Mouse (Mus musculus) neural tube, embryonic 11.5 days (tissue): Measurements from ENCODE around the gene Tmem63c. TPM values are rescaled to one million over a fixed set of nuclear protein-coding genes. Genes with fewer than 3 reads are reported as not detected.

Experiments
- ATAC-seq: fragments of 200-750 bp; cut with Nextera tagmentation; 2 replicates; pipeline ENCODE4 v1.8.0; 2017; ENCODE audit warnings: moderate number of reproducible peaks, mild to moderate bottlenecking, moderate TSS enrichment, moderate library complexity; ENCODE audit not compliant: insufficient read depth, low FRiP score, low TSS enrichment
- DNase-seq: peaks from one replicate; pipeline ENCODE4 v3.0.0-alpha.2; 2015; ENCODE audit warnings: low spot score
- H3K27ac ChIP-seq: fragments of 300-500 bp; sonication (generic); 2 replicates; pipeline ENCODE4 v1.5.1; 2014; ENCODE audit warnings: low read depth, mild to moderate bottlenecking, low read length
- H3K27me3 ChIP-seq: fragments of 300-500 bp; sonication (generic); 2 replicates; pipeline ENCODE4 v1.6.1; 2014; ENCODE audit warnings: mild to moderate bottlenecking, low read length, mixed read lengths; ENCODE audit not compliant: control insufficient read depth, insufficient read depth
- H3K36me3 ChIP-seq: fragments of 300-500 bp; sonication (generic); 2 replicates; pipeline ENCODE4 v1.6.1; 2014; ENCODE audit warnings: mild to moderate bottlenecking, low read length, moderate library complexity, mixed read lengths; ENCODE audit not compliant: control insufficient read depth, insufficient read depth
- H3K4me1 ChIP-seq: fragments of 300-500 bp; sonication (generic); 2 replicates; pipeline ENCODE4 v1.6.1; 2014; ENCODE audit warnings: low read length, mixed read lengths; ENCODE audit not compliant: control insufficient read depth, insufficient read depth
- H3K4me2 ChIP-seq: fragments of 300-500 bp; sonication (generic); 2 replicates; pipeline ENCODE4 v1.6.1; 2014; ENCODE audit warnings: low read depth, mild to moderate bottlenecking, moderate library complexity
- H3K4me3 ChIP-seq: fragments of 300-500 bp; sonication (generic); 2 replicates; pipeline ENCODE4 v1.5.1; 2014; ENCODE audit warnings: low read depth, low read length
- H3K9ac ChIP-seq: fragments of 300-500 bp; sonication (generic); 2 replicates; pipeline ENCODE4 v1.6.1; 2014; ENCODE audit warnings: mild to moderate bottlenecking, low read length
- H3K9me3 ChIP-seq: fragments of 300-500 bp; sonication (generic); 2 replicates; pipeline ENCODE4 v1.6.1; 2016; ENCODE audit warnings: low read length; ENCODE audit not compliant: control insufficient read depth
- WGBS: fragments of 180-500 bp; shearing (Covaris S2); extraction: QIAGEN DNeasy Blood & Tissue Kit; methylation state at CpG from one replicate; pipeline ENCODE4 v1.1.7; 2014; 5-methylcytosine and 5-hydroxymethylcytosine counted together
- polyA plus RNA-seq: library from polyadenylated mRNA; unstranded; fragments of >200 nt; fragmentation: Nextera tagmentation; extraction: Ambion mirVana; gene quantifications from 2 replicates; pipeline ENCODE4 v1.2.1, GENCODE M21; 2014

The Tmem63c gene
- polyA plus RNA-seq, 1 experiment from 2014 or later, result 0.74 TPM

DNA sequence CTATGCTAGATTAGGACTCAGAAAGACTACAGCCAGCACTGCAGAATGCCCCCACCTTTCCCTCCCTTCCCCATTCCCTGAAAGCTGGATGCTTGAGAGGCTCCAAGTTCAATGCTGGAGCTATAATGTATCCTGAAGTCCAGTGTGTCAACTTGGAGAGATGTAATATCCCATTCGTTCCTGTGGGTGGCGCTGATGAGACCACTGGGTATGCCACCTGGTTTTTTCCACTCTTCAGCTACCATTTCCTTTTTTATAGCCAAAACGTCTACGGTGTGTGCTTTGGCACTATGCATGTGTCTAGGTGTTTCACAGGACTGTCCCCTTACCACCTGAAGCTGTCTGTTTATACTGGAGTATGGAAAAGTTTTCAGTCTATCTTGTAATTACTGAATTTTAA, 67.2 kb downstream of the Tmem63c start:
- 48% methylated on average over 4 of the region's 4 CpGs for WGBS
- H3K36me3 ChIP-seq, result no peaks in the 10 kb centered on the region
- DNase-seq, result no peak
- H3K9ac ChIP-seq, result no peak overlapping the region
- no peaks in the 10 kb centered on the region for H3K9me3 ChIP-seq
- no peaks in the 10 kb centered on the region for H3K27me3 ChIP-seq
- H3K4me2 ChIP-seq, result no peak overlapping the region
- no peak for ATAC-seq
- H3K27ac ChIP-seq, result no peak overlapping the region
- H3K4me1 ChIP-seq, result no peaks in the 10 kb centered on the region
- H3K4me3 ChIP-seq, result no peak overlapping the region

DNA sequence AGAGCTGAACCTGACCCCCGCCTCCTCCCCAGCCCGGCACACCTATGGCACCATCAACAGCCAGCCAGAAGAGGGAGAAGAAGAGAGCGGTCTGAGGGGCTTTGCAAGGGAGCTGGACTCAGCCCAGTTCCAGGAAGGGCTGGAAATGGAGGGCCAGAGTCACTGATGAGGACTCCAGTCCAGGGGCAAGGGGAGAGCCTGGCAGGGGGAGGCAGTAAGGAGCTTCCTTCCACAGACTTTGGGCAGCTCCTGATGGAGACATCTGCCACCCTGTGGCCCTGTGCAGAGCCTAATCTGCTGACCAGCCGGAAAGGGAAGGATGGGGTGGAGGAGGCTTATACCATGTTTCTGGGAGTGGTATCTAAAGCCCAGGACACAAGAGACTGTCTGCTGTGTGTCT, 68.1 kb downstream of the Tmem63c start:
- WGBS, result 70% methylated on average over 4 of the region's 4 CpGs
- no peak overlapping the region for H3K4me3 ChIP-seq
- H3K4me1 ChIP-seq, result no peaks in the 10 kb centered on the region
- H3K27me3 ChIP-seq, result no peaks in the 10 kb centered on the region
- H3K9me3 ChIP-seq, result no peaks in the 10 kb centered on the region
- no peak overlapping the region for H3K9ac ChIP-seq
- H3K36me3 ChIP-seq, result no peaks in the 10 kb centered on the region
- ATAC-seq (no peak), DNase-seq (no peak)
- no peak overlapping the region for H3K4me2 ChIP-seq
- H3K27ac ChIP-seq, result no peak overlapping the region

DNA sequence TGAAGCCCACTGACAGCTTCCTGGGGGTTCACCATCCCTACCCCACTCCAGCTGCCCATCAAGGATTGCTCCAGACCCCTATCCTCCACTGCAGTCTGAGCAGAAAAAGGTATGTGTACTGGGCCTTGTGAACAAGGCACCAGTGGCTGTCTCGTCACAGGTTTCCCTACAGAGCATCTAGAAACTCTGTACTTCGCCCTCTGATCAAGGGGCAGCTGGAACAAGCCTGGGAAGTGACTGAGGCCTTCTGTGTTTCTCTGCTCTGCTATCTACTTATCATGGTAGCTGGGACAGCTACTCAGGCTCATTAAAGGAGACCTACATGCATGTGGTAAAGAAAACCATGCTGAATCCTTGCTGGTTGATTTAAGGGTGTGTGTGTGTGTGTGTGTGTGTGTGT, 68.6 kb downstream of the Tmem63c start:
- Histone ChIP-seq H3K4me2 (no peak overlapping the region), H3K9ac (no peak overlapping the region), H3K4me3 (no peak overlapping the region), H3K27me3 (no peaks in the 10 kb centered on the region), H3K36me3 (no peaks in the 10 kb centered on the region), H3K27ac (no peak overlapping the region), H3K4me1 (no peaks in the 10 kb centered on the region), H3K9me3 (no peaks in the 10 kb centered on the region)
- 77% methylated on average over 2 of the region's 2 CpGs for WGBS
- no peak for DNase-seq
- ATAC-seq, result no peak

DNA sequence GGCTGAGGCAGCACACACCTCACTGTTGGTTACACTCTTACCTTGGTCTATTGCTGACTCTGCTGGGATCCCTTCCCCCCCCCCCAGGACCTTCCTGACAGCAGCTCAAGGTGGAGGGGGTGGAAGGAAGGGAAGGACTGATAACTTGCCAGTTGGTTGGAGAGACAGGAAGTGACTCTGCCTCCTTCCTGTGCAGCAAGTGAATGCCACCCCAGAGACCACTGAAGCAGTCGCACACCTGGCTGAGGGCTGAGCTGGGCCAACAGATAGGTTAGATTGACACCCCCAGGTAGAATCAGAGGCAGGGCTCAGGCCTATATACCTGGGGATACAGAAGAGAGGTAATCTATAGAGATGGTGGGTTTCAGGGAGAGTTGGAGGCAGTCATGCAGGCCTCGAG, 70.8 kb downstream of the Tmem63c start:
- ATAC-seq (no peak), DNase-seq (no peak)
- WGBS, result 93% methylated on average over 2 of the region's 2 CpGs
- Histone ChIP-seq H3K4me3 (no peak overlapping the region), H3K9me3 (no peaks in the 10 kb centered on the region), H3K9ac (no peak overlapping the region), H3K4me2 (no peak overlapping the region), H3K4me1 (no peaks in the 10 kb centered on the region), H3K27ac (no peak overlapping the region), H3K27me3 (no peaks in the 10 kb centered on the region), H3K36me3 (no peaks in the 10 kb centered on the region)

GRCm38 (mm10) chr12:87093249-87093648, 72.1 kb downstream of the Tmem63c start:
- ATAC-seq (no peak), DNase-seq (no peak)
- Histone ChIP-seq H3K36me3 (no peaks in the 10 kb centered on the region), H3K27ac (no peak overlapping the region), H3K9ac (no peak overlapping the region), H3K4me1 (no peaks in the 10 kb centered on the region), H3K4me3 (no peak overlapping the region), H3K27me3 (no peaks in the 10 kb centered on the region), H3K9me3 (no peaks in the 10 kb centered on the region), H3K4me2 (no peak overlapping the region)
- WGBS, result 84% methylated on average over 3 of the region's 4 CpGs

DNA sequence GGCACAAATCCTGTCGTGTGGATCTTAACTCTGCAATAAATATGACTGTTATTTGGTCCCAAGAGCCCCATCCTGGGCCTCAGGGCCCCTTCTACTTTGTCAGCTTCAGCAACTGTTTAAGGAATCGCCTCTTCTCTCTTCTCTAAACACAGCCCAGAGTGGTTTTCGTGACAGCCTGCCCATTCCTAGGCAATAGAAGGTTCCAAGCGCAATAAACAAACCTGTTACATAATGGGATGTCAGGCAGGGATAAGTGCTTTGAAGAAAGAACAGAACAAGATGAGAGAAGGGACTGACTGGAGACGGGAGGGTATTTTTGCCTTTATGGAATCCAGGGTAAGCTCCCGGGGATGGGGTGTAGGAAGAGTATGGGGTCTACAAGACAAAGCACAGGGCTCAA, 72.5 kb downstream of the Tmem63c start:
- Histone ChIP-seq H3K4me3 (no peak overlapping the region), H3K9me3 (no peaks in the 10 kb centered on the region), H3K27me3 (no peaks in the 10 kb centered on the region), H3K4me2 (no peak overlapping the region), H3K9ac (no peak overlapping the region), H3K27ac (no peak overlapping the region), H3K4me1 (no peaks in the 10 kb centered on the region), H3K36me3 (no peaks in the 10 kb centered on the region)
- 68% methylated on average over 6 of the region's 6 CpGs for WGBS
- DNase-seq (no peak), ATAC-seq (no peak)

DNA sequence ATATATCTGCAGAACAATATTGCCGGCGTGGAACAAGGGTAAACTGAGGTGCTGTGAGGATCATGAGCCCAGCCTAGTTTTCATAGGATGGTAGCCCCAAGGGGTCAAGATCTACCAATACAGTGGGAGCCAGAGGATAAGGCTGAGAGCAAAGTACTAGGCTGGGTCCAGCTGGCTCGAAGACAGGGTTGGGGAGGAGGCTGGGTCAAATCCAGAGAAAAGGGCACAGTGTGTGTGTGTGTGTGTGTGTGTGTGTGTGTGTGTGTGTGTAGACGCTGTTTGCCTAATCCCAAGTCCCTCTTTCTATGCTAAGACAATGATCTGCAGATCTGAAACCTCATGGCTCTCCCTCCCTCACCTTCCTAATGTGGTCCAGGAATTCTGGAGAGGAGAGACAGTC, 79.2 kb downstream of the Tmem63c start:
- H3K4me2 ChIP-seq, result no peak overlapping the region
- H3K4me1 ChIP-seq, result no peaks in the 10 kb centered on the region
- no peak overlapping the region for H3K9ac ChIP-seq
- no peak overlapping the region for H3K4me3 ChIP-seq
- DNase-seq, result no peak
- H3K9me3 ChIP-seq, result no peaks in the 10 kb centered on the region
- no peak for ATAC-seq
- 84% methylated on average over 4 of the region's 4 CpGs for WGBS
- no peak overlapping the region for H3K27ac ChIP-seq
- peaks cover 14% of the 10 kb centered on the region for H3K27me3 ChIP-seq
- H3K36me3 ChIP-seq, result no peaks in the 10 kb centered on the region

- no peaks in the 10 kb centered on the region for H3K36me3 ChIP-seq
- H3K4me3 ChIP-seq, result no peak within 1 kb of the TSS
- no peaks in the 10 kb centered on the region for H3K4me1 ChIP-seq
- DNase-seq, result no peak
- H3K4me2 ChIP-seq, result peak within 1 kb of the TSS; percentile 36
- peaks cover 14% of the 10 kb centered on the region for H3K27me3 ChIP-seq
- H3K27ac ChIP-seq, result no peak within 1 kb of the TSS
- H3K9ac ChIP-seq, result no peak within 1 kb of the TSS
- WGBS, result 3% methylated on average over 32 of the region's 32 CpGs
- ATAC-seq, result no peak
- no peaks in the 10 kb centered on the region for H3K9me3 ChIP-seq
Measured at GRCm38 (mm10) chr12:87102165-87102631, 81.1 kb downstream of the Tmem63c start, which contains the start of gene Ngb. Gene Ngb, minus strand, starts transcription at chr12:87102539.

DNA sequence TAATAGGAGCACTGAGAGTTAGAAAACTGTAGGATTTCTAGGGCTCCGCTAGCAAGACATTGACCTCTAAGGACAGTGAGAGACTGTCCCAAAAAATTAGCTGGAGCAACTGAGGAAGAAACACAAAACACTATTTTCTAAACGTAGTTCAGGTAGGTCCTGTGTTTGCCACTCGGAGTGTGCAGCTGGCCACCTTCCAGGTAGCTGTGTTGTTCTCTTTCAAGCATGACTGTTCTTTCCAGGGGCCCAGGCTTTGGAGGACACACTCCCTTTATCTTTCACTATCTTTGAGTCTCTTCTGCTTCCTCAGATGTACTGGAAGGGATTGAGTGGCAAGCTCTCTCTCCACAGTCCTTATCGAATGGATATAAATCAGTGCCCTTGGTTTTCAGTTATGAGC, 82.3 kb downstream of the Tmem63c start:
- 91% methylated on average over 4 of the region's 4 CpGs for WGBS
- Histone ChIP-seq H3K9me3 (no peaks in the 10 kb centered on the region), H3K36me3 (no peaks in the 10 kb centered on the region), H3K9ac (no peak overlapping the region), H3K27ac (no peak overlapping the region), H3K4me3 (no peak overlapping the region), H3K27me3 (peaks cover 14% of the 10 kb centered on the region), H3K4me1 (no peaks in the 10 kb centered on the region), H3K4me2 (no peak overlapping the region)
- no peak for ATAC-seq
- no peak for DNase-seq
